Comparison of ENCODE assay signal across 26 mouse cellular contexts in genomic region chr12:42457655-42458054, GRCm38 (mm10).
DNase-seq lines count a peak whose midpoint lies in the region; ATAC-seq lines count a peak whose summit lies in the region.
"Had no signal": no experiment of that assay in that cellular context is flagged by ENCODE, and none has a peak within 500 bp of the region (broad histone marks: within the 10 kb centered on the region; RNA-seq: fewer than 3 reads in every experiment).

No protein-coding gene starts in this region.

- H3K27me3 ChIP-seq in forebrain, embryonic 15.5 days, result no peaks in the 10 kb centered on the region
- no peaks in the 10 kb centered on the region for H3K27me3 ChIP-seq in forebrain, embryonic 10.5 days (ENCODE audit: poor library complexity, severe bottlenecking)
- H3K27me3 ChIP-seq in midbrain, embryonic 14.5 days (ENCODE audit: control insufficient read depth, insufficient read depth, low read length), result no peaks in the 10 kb centered on the region
- no peaks in the 10 kb centered on the region for H3K27me3 ChIP-seq in midbrain, embryonic 16.5 days (ENCODE audit: control insufficient read depth, insufficient read depth, low read depth, low read length)
- no peaks in the 10 kb centered on the region for H3K27me3 ChIP-seq in forebrain, embryonic 16.5 days (replicated peaks; ENCODE audit: control insufficient read depth, insufficient read depth, low read length)
- H3K27me3 ChIP-seq in liver, embryonic 11.5 days (replicated peaks; ENCODE audit: control insufficient read depth, insufficient read depth, low read length), result no peaks in the 10 kb centered on the region
- H3K27me3 ChIP-seq: kidney, embryonic 15.5 days; limb, embryonic 15.5 days; liver, embryonic 15.5 days; lung, embryonic 15.5 days; megakaryocyte, embryonic 14.5 days; midbrain, embryonic 15.5 days had no signal

- no peak overlapping the region for H3K4me2 ChIP-seq in forebrain, embryonic 15.5 days (replicated peaks)
- no peak overlapping the region for H3K4me2 ChIP-seq in midbrain, embryonic 14.5 days (ENCODE audit: low read length)
- no peak overlapping the region for H3K4me2 ChIP-seq in midbrain, embryonic 16.5 days (ENCODE audit: low read length)
- H3K4me2 ChIP-seq in forebrain, embryonic 16.5 days (ENCODE audit: low read length), result no peak overlapping the region
- H3K4me2 ChIP-seq in liver, embryonic 11.5 days, result no peak overlapping the region
- H3K4me2 ChIP-seq: heart, embryonic 11.5 days; kidney, embryonic 15.5 days; limb, embryonic 15.5 days; liver, embryonic 15.5 days; lung, embryonic 15.5 days; midbrain, embryonic 15.5 days had no signal

- H3K36me3 ChIP-seq in forebrain, embryonic 15.5 days, result no peaks in the 10 kb centered on the region
- H3K36me3 ChIP-seq in forebrain, embryonic 10.5 days (replicated peaks), result no peaks in the 10 kb centered on the region
- H3K36me3 ChIP-seq in midbrain, embryonic 14.5 days (ENCODE audit: control insufficient read depth, insufficient read depth, low read length), result no peaks in the 10 kb centered on the region
- no peaks in the 10 kb centered on the region for H3K36me3 ChIP-seq in midbrain, embryonic 16.5 days (ENCODE audit: control insufficient read depth, insufficient read depth, low read length)
- H3K36me3 ChIP-seq in forebrain, embryonic 16.5 days (ENCODE audit: control insufficient read depth, insufficient read depth), result no peaks in the 10 kb centered on the region
- H3K36me3 ChIP-seq in liver, embryonic 11.5 days (ENCODE audit: control insufficient read depth, insufficient read depth, low read length), result no peaks in the 10 kb centered on the region
- H3K36me3 ChIP-seq: kidney, embryonic 15.5 days; limb, embryonic 15.5 days; liver, embryonic 15.5 days; lung, embryonic 15.5 days; midbrain, embryonic 15.5 days had no signal

- H3K9ac ChIP-seq in forebrain, embryonic 15.5 days (replicated peaks), result no peak overlapping the region
- no peak overlapping the region for H3K9ac ChIP-seq in midbrain, embryonic 14.5 days (replicated peaks; ENCODE audit: low read length)
- no peak overlapping the region for H3K9ac ChIP-seq in midbrain, embryonic 16.5 days (ENCODE audit: low read depth, low read length)
- H3K9ac ChIP-seq in forebrain, embryonic 16.5 days (replicated peaks; ENCODE audit: low read depth, low read length), result no peak overlapping the region
- no peak overlapping the region for H3K9ac ChIP-seq in liver, embryonic 11.5 days (ENCODE audit: low read depth, low read length)
- H3K9ac ChIP-seq: kidney, embryonic 15.5 days; limb, embryonic 15.5 days; liver, embryonic 15.5 days; lung, embryonic 15.5 days; midbrain, embryonic 15.5 days had no signal

- no peak overlapping the region for H3K27ac ChIP-seq in forebrain, embryonic 15.5 days (replicated peaks)
- no peak overlapping the region for H3K27ac ChIP-seq in forebrain, embryonic 10.5 days
- H3K27ac ChIP-seq in midbrain, embryonic 14.5 days (replicated peaks; ENCODE audit: low read depth, low read length), result no peak overlapping the region
- H3K27ac ChIP-seq in midbrain, embryonic 16.5 days (ENCODE audit: low read length), result no peak overlapping the region
- no peak overlapping the region for H3K27ac ChIP-seq in forebrain, embryonic 16.5 days (ENCODE audit: low read length)
- no peak overlapping the region for H3K27ac ChIP-seq in liver, embryonic 11.5 days (ENCODE audit: low read depth, low read length)
- H3K27ac ChIP-seq: kidney, embryonic 15.5 days; limb, embryonic 15.5 days; liver, embryonic 15.5 days; lung, embryonic 15.5 days; midbrain, embryonic 15.5 days had no signal

- ATAC-seq in forebrain, embryonic 15.5 days (replicated peaks), result peak; percentile 51; the same call in 1 of the 2 replicates
- ATAC-seq in midbrain, embryonic 14.5 days (ENCODE audit: low FRiP score, low TSS enrichment), result no peak
- ATAC-seq in midbrain, embryonic 16.5 days, result no peak
- ATAC-seq in forebrain, embryonic 16.5 days, result peak; percentile 63
- no peak for ATAC-seq in liver, embryonic 11.5 days (replicated peaks; ENCODE audit: low FRiP score)
- ATAC-seq: midbrain, embryonic 15.5 days had no signal

- WGBS in forebrain, embryonic 15.5 days, result 33% methylated on average over 3 of the region's 3 CpGs
- WGBS in forebrain, embryonic 10.5 days, result 92% methylated on average over 3 of the region's 3 CpGs
- WGBS in midbrain, embryonic 14.5 days, result 52% methylated on average over 3 of the region's 3 CpGs
- WGBS in midbrain, embryonic 16.5 days, result 49% methylated on average over 3 of the region's 3 CpGs
- WGBS in forebrain, embryonic 16.5 days, result 45% methylated on average over 3 of the region's 3 CpGs
- WGBS in liver, embryonic 11.5 days, result 79% methylated on average over 3 of the region's 3 CpGs

- no peak for DNase-seq in forebrain, embryonic 10.5 days (ENCODE audit: extremely low spot score, low spot score)
- peak; percentile 13 for DNase-seq in midbrain, embryonic 14.5 days
- no peak for DNase-seq in liver, embryonic 11.5 days (ENCODE audit: low spot score)
- DNase-seq in heart, postnatal 10 days, result no peak
- DNase-seq: adrenal gland, postnatal 10 days; cerebellum, adult 11 months; cerebellum, postnatal 25 days; gastrocnemius, postnatal 14 days; heart, adult 11 months; kidney, adult 11 months; kidney, postnatal 36 days; left cerebral cortex, postnatal 4 days; lung, postnatal 36 days; right cerebral cortex, postnatal 4 days; thymus, adult 18-20 months; thymus, postnatal 36 days had no signal

- intact Hi-C loops in heart, postnatal 10 days (cut with DNase I), result no loop called here

- no peak overlapping the region for H3K4me3 ChIP-seq in forebrain, embryonic 15.5 days
- no peak overlapping the region for H3K4me3 ChIP-seq in forebrain, embryonic 10.5 days
- no peak overlapping the region for H3K4me3 ChIP-seq in midbrain, embryonic 14.5 days (replicated peaks; ENCODE audit: low read depth, low read length)
- no peak overlapping the region for H3K4me3 ChIP-seq in midbrain, embryonic 16.5 days (ENCODE audit: low read depth, low read length)
- no peak overlapping the region for H3K4me3 ChIP-seq in forebrain, embryonic 16.5 days (replicated peaks; ENCODE audit: low read length)
- no peak overlapping the region for H3K4me3 ChIP-seq in liver, embryonic 11.5 days (ENCODE audit: low read depth, low read length)
- H3K4me3 ChIP-seq: kidney, embryonic 15.5 days; limb, embryonic 15.5 days; liver, embryonic 15.5 days; lung, embryonic 15.5 days; megakaryocyte, embryonic 14.5 days; midbrain, embryonic 15.5 days had no signal

- no peaks in the 10 kb centered on the region for H3K4me1 ChIP-seq in forebrain, embryonic 15.5 days
- H3K4me1 ChIP-seq in forebrain, embryonic 10.5 days, result no peaks in the 10 kb centered on the region
- H3K4me1 ChIP-seq in midbrain, embryonic 14.5 days (ENCODE audit: control insufficient read depth, insufficient read depth, low read length), result no peaks in the 10 kb centered on the region
- H3K4me1 ChIP-seq in midbrain, embryonic 16.5 days (ENCODE audit: control insufficient read depth, insufficient read depth, low read length), result no peaks in the 10 kb centered on the region
- no peaks in the 10 kb centered on the region for H3K4me1 ChIP-seq in forebrain, embryonic 16.5 days (replicated peaks; ENCODE audit: control insufficient read depth, insufficient read depth, low read length)
- no peaks in the 10 kb centered on the region for H3K4me1 ChIP-seq in liver, embryonic 11.5 days (replicated peaks; ENCODE audit: control insufficient read depth, insufficient read depth, low read length)
- H3K4me1 ChIP-seq: kidney, embryonic 15.5 days; limb, embryonic 15.5 days; liver, embryonic 15.5 days; lung, embryonic 15.5 days; megakaryocyte, embryonic 14.5 days; midbrain, embryonic 15.5 days had no signal

- no peaks in the 10 kb centered on the region for H3K9me3 ChIP-seq in forebrain, embryonic 15.5 days
- H3K9me3 ChIP-seq in forebrain, embryonic 10.5 days, result no peaks in the 10 kb centered on the region
- no peaks in the 10 kb centered on the region for H3K9me3 ChIP-seq in midbrain, embryonic 14.5 days (ENCODE audit: control insufficient read depth, low read length)
- no peaks in the 10 kb centered on the region for H3K9me3 ChIP-seq in midbrain, embryonic 16.5 days (replicated peaks; ENCODE audit: control insufficient read depth, low read length, poor library complexity, severe bottlenecking)
- H3K9me3 ChIP-seq in forebrain, embryonic 16.5 days (ENCODE audit: control insufficient read depth, low read length), result no peaks in the 10 kb centered on the region
- no peaks in the 10 kb centered on the region for H3K9me3 ChIP-seq in liver, embryonic 11.5 days (ENCODE audit: control insufficient read depth, low read length)
- H3K9me3 ChIP-seq: kidney, embryonic 15.5 days; limb, embryonic 15.5 days; liver, embryonic 15.5 days; lung, embryonic 15.5 days; megakaryocyte, embryonic 14.5 days; midbrain, embryonic 15.5 days had no signal

Comparison
In these comparisons a context has a peak if more than half of its experiments do, and no peak if none do; other contexts are left out.
1. ATAC-seq: peak in forebrain, embryonic 15.5 days (single experiment) and forebrain, embryonic 16.5 days (single experiment); none in midbrain, embryonic 14.5 days (single experiment), midbrain, embryonic 16.5 days (single experiment) and liver, embryonic 11.5 days (single experiment).